Mouse (Mus musculus) kidney, embryonic 16.5 days (tissue): ENCODE results near the gene Psmc3ip. TPM values are rescaled to one million over a fixed set of nuclear protein-coding genes. Genes with fewer than 3 reads are reported as not detected.
A peak's percentile ranks its signal among the peaks of the same experiment; 100 is the strongest.

ENCODE experiments used
- ATAC-seq: fragments of 200-750 bp; cut with Nextera tagmentation; 2 replicates; pipeline ENCODE4 v1.8.0; 2017; ENCODE audit warnings: moderate TSS enrichment; ENCODE audit not compliant: low FRiP score, low TSS enrichment
- H3K27ac ChIP-seq: fragments of 300-500 bp; sonication (generic); 2 replicates; pipeline ENCODE4 v1.5.1; 2014; ENCODE audit warnings: low read length
- H3K27me3 ChIP-seq: fragments of 300-500 bp; sonication (generic); 2 replicates; pipeline ENCODE4 v1.6.1; 2014; ENCODE audit warnings: low read length, control low read depth, mixed read lengths; ENCODE audit not compliant: insufficient read depth
- H3K36me3 ChIP-seq: fragments of 300-500 bp; sonication (generic); 2 replicates; pipeline ENCODE4 v1.6.1; 2014; ENCODE audit warnings: low read length, control low read depth, mixed read lengths; ENCODE audit not compliant: insufficient read depth
- H3K4me1 ChIP-seq: fragments of 300-500 bp; sonication (generic); 2 replicates; pipeline ENCODE4 v1.6.1; 2014; ENCODE audit warnings: low read length, control low read depth, mixed read lengths; ENCODE audit not compliant: insufficient read depth
- H3K4me2 ChIP-seq: fragments of 300-500 bp; sonication (generic); replicated peaks from 2 replicates; pipeline ENCODE4 v1.6.1; 2014; ENCODE audit warnings: low read depth, low read length
- H3K4me3 ChIP-seq: fragments of 300-500 bp; sonication (generic); 2 replicates; pipeline ENCODE4 v1.5.1; 2014; ENCODE audit warnings: mild to moderate bottlenecking, low read length
- H3K9ac ChIP-seq: fragments of 300-500 bp; sonication (generic); replicated peaks from 2 replicates; pipeline ENCODE4 v1.6.1; 2014; ENCODE audit warnings: low read length
- H3K9me3 ChIP-seq: fragments of 300-500 bp; sonication (generic); 2 replicates; pipeline ENCODE4 v1.6.1; 2016; ENCODE audit warnings: low read length, control low read depth
- WGBS: fragments of 180-500 bp; shearing (Covaris S2); extraction: QIAGEN DNeasy Blood & Tissue Kit; methylation state at CpG from one replicate; pipeline ENCODE4 v1.1.7; 2014; 5-methylcytosine and 5-hydroxymethylcytosine counted together
- polyA plus RNA-seq: library from polyadenylated mRNA; unstranded; fragments of >200 nt; fragmentation: Nextera tagmentation; extraction: Ambion mirVana; gene quantifications from 2 replicates; pipeline ENCODE4 v1.2.1, GENCODE M21; 2015

Gene Psmc3ip
- polyA plus RNA-seq, 1 experiment from 2014 or later, result 40.1 TPM

GRCm38 (mm10) chr11:101060126-101060525 lies 35.1 kb downstream of the Psmc3ip start:
- Histone ChIP-seq H3K27ac (peak overlapping the region; percentile 73), H3K27me3 (no peaks in the 10 kb centered on the region), H3K9me3 (no peaks in the 10 kb centered on the region), H3K9ac (no peak overlapping the region), H3K4me3 (no peak overlapping the region), H3K36me3 (no peaks in the 10 kb centered on the region), H3K4me2 (no peak overlapping the region), H3K4me1 (peaks cover 51% of the 10 kb centered on the region)
- WGBS, result 46% methylated on average over 8 of the region's 8 CpGs
- ATAC-seq, result 0 out of 2 replicates have a peak, but pooled peaks have one; percentile 32

- Histone ChIP-seq H3K27me3 (no peaks in the 10 kb centered on the region), H3K4me2 (no peak overlapping the region), H3K27ac (peak overlapping the region; percentile 73), H3K9me3 (no peaks in the 10 kb centered on the region), H3K9ac (peak overlapping the region; percentile 20; the same call in 1 of the 2 replicates), H3K4me3 (no peak overlapping the region), H3K4me1 (peaks cover 49% of the 10 kb centered on the region), H3K36me3 (no peaks in the 10 kb centered on the region)
- 76% methylated on average over 10 of the region's 10 CpGs for WGBS
- ATAC-seq, result no peak
Measured at GRCm38 (mm10) chr11:101059473-101059872, 35.8 kb downstream of the Psmc3ip start.

DNA sequence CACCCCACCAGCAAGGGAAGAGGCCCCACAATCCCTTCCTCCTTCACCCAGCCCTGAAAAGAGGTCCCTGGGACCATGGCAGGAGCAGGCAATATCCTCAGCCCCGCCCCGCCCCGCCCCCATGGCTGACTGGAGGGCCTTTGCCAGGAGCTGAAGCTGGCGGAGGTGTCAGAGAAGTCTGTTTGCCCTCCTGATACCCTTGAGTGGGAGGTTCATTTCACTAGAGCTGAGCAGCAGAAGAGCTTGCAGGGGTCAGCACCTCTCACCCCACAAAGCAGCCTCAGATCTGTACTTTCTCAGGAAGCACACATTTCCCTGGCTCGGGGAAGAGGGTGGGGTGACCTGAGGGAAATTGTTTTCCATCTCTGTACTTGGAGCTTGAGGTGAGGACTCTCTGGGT lies 36.5 kb downstream of the Psmc3ip start:
- H3K27me3 ChIP-seq, result no peaks in the 10 kb centered on the region
- peaks cover 4% of the 10 kb centered on the region; the same call in 1 of the 2 replicates for H3K36me3 ChIP-seq
- no peak overlapping the region for H3K4me3 ChIP-seq
- peak overlapping the region; percentile 56; the same call in 1 of the 2 replicates for H3K27ac ChIP-seq
- peak overlapping the region; percentile 33 for H3K9ac ChIP-seq
- peaks cover 3% of the 10 kb centered on the region; the same call in 1 of the 2 replicates for H3K9me3 ChIP-seq
- 0 out of 2 replicates have a peak, but pooled peaks have one; percentile 1 for ATAC-seq
- 35% methylated on average over 5 of the region's 5 CpGs for WGBS
- peaks cover 42% of the 10 kb centered on the region for H3K4me1 ChIP-seq
- no peak overlapping the region for H3K4me2 ChIP-seq

- Histone ChIP-seq H3K9ac (no peak overlapping the region), H3K4me1 (peaks cover 33% of the 10 kb centered on the region), H3K36me3 (peaks cover 6% of the 10 kb centered on the region; the same call in 1 of the 2 replicates), H3K9me3 (peaks cover 7% of the 10 kb centered on the region; the same call in 1 of the 2 replicates), H3K27me3 (no peaks in the 10 kb centered on the region), H3K27ac (no peak overlapping the region), H3K4me3 (no peak overlapping the region), H3K4me2 (no peak overlapping the region)
- WGBS, result 38% methylated on average over 5 of the region's 5 CpGs
- no peak for ATAC-seq
Measured at GRCm38 (mm10) chr11:101057860-101058259, 37.4 kb downstream of the Psmc3ip start.

GRCm38 (mm10) chr11:101056885-101057284 lies 38.4 kb downstream of the Psmc3ip start:
- Histone ChIP-seq H3K9ac (no peak overlapping the region), H3K4me1 (peaks cover 29% of the 10 kb centered on the region), H3K36me3 (peaks cover 6% of the 10 kb centered on the region; the same call in 1 of the 2 replicates), H3K4me3 (no peak overlapping the region), H3K27me3 (no peaks in the 10 kb centered on the region), H3K9me3 (peaks cover 7% of the 10 kb centered on the region; the same call in 1 of the 2 replicates), H3K27ac (peak overlapping the region; percentile 66), H3K4me2 (no peak overlapping the region)
- WGBS, result 50% methylated on average over 8 of the region's 8 CpGs
- no peak for ATAC-seq

- no peak overlapping the region for H3K27ac ChIP-seq
- 82% methylated on average over 14 of the region's 14 CpGs for WGBS
- peaks cover 26% of the 10 kb centered on the region for H3K4me1 ChIP-seq
Measured at GRCm38 (mm10) chr11:101055418-101055817, 39.8 kb downstream of the Psmc3ip start.

GRCm38 (mm10) chr11:101053974-101054373 lies 41.3 kb downstream of the Psmc3ip start:
- Histone ChIP-seq H3K27ac (no peak overlapping the region), H3K4me1 (peaks cover 14% of the 10 kb centered on the region), H3K9ac (no peak overlapping the region), H3K4me2 (no peak overlapping the region), H3K27me3 (no peaks in the 10 kb centered on the region), H3K9me3 (peaks cover 7% of the 10 kb centered on the region; the same call in 1 of the 2 replicates), H3K4me3 (no peak overlapping the region), H3K36me3 (peaks cover 10% of the 10 kb centered on the region)
- ATAC-seq, result no peak
- 96% methylated on average over 1 of the region's 1 CpGs for WGBS

More at GRCm38 (mm10) chr11:101055418-101055817, 39.8 kb downstream of the Psmc3ip start:
- Histone ChIP-seq H3K36me3 (peaks cover 6% of the 10 kb centered on the region; the same call in 1 of the 2 replicates), H3K9ac (no peak overlapping the region), H3K27me3 (no peaks in the 10 kb centered on the region), H3K4me2 (no peak overlapping the region), H3K4me3 (no peak overlapping the region), H3K9me3 (peaks cover 7% of the 10 kb centered on the region; the same call in 1 of the 2 replicates)
- no peak for ATAC-seq

DNA sequence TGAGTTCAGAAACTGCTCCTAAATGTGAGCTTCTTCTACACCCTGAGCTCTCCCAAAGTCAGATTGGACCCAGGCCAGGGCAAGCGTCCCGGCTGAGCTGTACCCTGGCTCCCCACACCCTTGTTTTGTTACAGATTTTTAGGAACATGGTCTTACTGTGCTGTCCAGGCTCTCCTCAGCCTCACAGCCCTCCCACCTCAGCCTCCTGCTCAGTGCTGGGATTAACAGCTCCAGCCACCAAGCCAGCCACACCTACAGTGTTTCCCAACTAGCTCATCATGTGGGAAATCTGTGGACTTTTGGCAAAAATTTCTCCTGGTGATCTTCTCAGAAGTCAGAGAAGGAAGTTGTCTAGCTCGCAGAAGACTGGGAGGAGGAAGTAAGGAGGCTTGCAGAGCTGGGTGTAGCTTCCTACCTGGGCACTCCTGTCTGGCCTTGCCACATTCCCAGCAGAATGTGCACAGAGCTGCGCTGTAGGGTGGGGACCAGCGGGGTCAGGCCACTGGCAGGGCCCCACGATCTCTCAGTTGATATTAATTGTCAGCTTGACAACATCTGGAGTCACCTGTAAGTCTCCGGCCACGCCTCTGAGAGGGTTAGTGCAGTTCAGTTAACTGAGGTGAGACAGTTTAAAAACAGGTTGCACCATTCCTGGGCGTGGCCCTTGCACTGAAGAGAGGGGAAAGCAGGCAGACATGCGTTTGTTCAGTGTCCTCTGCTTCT lies 42.3 kb downstream of the Psmc3ip start:
- Histone ChIP-seq H3K9ac (no peak overlapping the region), H3K9me3 (peaks cover 7% of the 10 kb centered on the region; the same call in 1 of the 2 replicates), H3K4me2 (no peak overlapping the region), H3K4me1 (0 out of 2 replicates have a peak, but pooled peaks cover 3% of the 10 kb centered on the region), H3K4me3 (no peak overlapping the region), H3K27me3 (no peaks in the 10 kb centered on the region), H3K27ac (no peak overlapping the region), H3K36me3 (peaks cover 18% of the 10 kb centered on the region)
- WGBS, result 82% methylated on average over 10 of the region's 10 CpGs
- ATAC-seq, result no peak

DNA sequence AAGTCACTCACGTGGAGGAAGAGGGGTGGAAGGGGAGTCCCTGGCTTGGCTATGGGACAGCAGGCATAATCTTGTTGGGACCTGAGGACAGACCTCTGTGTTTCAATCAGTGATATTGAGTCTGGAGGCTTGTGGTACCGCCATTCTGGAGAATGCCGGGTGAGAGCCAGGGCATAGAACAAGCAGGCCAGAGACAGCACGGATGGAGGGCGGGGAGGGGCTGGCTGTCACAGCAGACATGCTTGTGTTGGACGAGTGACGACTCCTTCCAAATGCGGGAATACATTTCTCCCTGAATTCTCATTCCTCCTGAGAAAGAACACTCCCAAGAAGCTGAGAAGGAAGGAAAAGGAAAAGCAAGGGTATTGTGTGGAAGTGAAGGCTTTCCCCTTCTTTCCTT lies 43.6 kb downstream of the Psmc3ip start:
- Histone ChIP-seq H3K9ac (no peak overlapping the region), H3K4me3 (no peak overlapping the region), H3K4me1 (0 out of 2 replicates have a peak, but pooled peaks cover 2% of the 10 kb centered on the region), H3K4me2 (no peak overlapping the region), H3K27ac (no peak overlapping the region), H3K27me3 (no peaks in the 10 kb centered on the region), H3K9me3 (peaks cover 7% of the 10 kb centered on the region; the same call in 1 of the 2 replicates), H3K36me3 (peaks cover 20% of the 10 kb centered on the region)
- WGBS, result 91% methylated on average over 8 of the region's 8 CpGs
- no peak for ATAC-seq

- Histone ChIP-seq H3K36me3 (peaks cover 20% of the 10 kb centered on the region), H3K27me3 (no peaks in the 10 kb centered on the region)
- ATAC-seq, result no peak
Measured at GRCm38 (mm10) chr11:101051051-101051493, 44.2 kb downstream of the Psmc3ip start.

More at GRCm38 (mm10) chr11:101051051-101051493, 44.2 kb downstream of the Psmc3ip start:
- H3K4me3 ChIP-seq, result no peak overlapping the region
- H3K9ac ChIP-seq, result no peak overlapping the region
- 87% methylated on average over 6 of the region's 6 CpGs for WGBS
- no peaks in the 10 kb centered on the region for H3K4me1 ChIP-seq
- no peak overlapping the region for H3K4me2 ChIP-seq
- peaks cover 7% of the 10 kb centered on the region; the same call in 1 of the 2 replicates for H3K9me3 ChIP-seq
- no peak overlapping the region for H3K27ac ChIP-seq
